Mouse (Mus musculus): ENCODE measurements around the gene Erich6b. TPM values are rescaled to one million over a fixed set of nuclear protein-coding genes. Genes with fewer than 3 reads are reported as not detected.

Gene Erich6b
- not detected in 2 replicates for polyA plus RNA-seq (2012; rRNA removed)

DNA sequence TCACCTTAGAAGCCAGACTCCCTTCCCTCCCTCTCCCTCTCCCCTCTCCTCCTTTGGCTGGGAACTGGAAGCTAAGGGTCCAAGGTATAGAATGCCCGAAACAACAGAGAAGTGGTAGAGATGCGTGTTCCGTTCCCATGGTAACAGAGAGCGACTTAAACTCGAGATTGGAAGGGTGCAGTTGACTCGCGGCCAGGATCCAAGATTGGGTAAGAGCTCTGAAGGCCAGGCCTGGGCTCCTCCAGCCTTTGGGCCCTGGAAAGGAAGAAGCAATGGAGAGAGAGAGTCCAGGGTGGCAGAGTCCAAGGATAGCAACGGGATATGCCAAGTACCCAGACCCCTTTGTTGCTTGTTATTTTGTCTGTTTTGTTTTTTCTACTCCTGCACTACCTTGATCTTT, at the start of gene Erich6b:
Erich6b (plus strand) TSS at position 180 of the 400 bp plus-strand sequence.

DNA sequence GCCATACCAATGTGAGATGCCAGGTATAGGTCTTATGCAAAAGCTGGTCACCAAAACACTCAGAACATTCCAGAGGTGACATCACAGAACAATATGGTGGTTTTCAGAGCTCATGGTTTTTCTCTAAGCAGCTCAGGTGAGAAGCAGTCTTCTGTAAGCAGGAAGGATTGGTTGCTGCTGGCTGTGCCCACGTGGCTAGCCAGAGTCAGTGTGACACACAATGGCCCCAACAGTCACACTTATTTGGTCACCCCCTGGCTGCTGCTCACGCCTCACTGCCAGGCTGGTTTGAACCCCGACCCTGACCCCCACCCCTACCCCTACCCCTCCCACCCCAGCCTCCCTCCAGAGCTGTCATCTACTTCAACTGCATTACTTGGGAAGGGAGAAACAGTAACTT, 49.1 kb upstream of the Erich6b start, which contains the start of gene Spert:
Spert (minus strand) TSS at position 139 of the 400 bp plus-strand sequence.

Other genes starting within 250 kb of the Erich6b start
- 0.08 TPM in 1 of 2 replicates, not detected in the other for gene Siah3, start 186.3 kb upstream of the Erich6b start, polyA plus RNA-seq (2012; rRNA removed)
- not detected in 2 replicates for gene Spert, start 49.1 kb upstream of the Erich6b start, polyA plus RNA-seq (2012; rRNA removed)
- 1.7 and 2.2 TPM in 2 replicates for gene Cog3, start 112.3 kb downstream of the Erich6b start, polyA plus RNA-seq (2012; rRNA removed)
- 0.52 and 1.0 TPM in 2 replicates for gene Slc25a30, start 144.8 kb downstream of the Erich6b start, polyA plus RNA-seq (2012; rRNA removed)
- gene Tpt1, start 202.8 kb downstream of the Erich6b start, polyA plus RNA-seq (2012; rRNA removed) = 1,268 and 2,418 TPM in 2 replicates